Mouse (Mus musculus) thymus, postnatal 10 days (tissue): ENCODE data around the gene Sptb.

Experiments
- DNase-seq, 2 experiments: peaks; one replicate each; pipeline ENCODE4 v3.0.0; 2021; ENCODE audit warnings: low spot score in 2 of 2

Gene Sptb

GRCm38 (mm10) chr12:76673794-76674222 is 36.5 kb downstream of the Sptb start:
- no peak for DNase-seq

- no peak for DNase-seq
These were observed 38.3 kb downstream of the Sptb start for GRCm38 (mm10) chr12:76672008-76672407.

- no peak for DNase-seq
These were observed 39.7 kb downstream of the Sptb start for GRCm38 (mm10) chr12:76670533-76671086.

- DNase-seq = no peak
These were observed 40.3 kb downstream of the Sptb start for GRCm38 (mm10) chr12:76669956-76670530.

- DNase-seq = no peak
These were observed 41.5 kb downstream of the Sptb start for GRCm38 (mm10) chr12:76668654-76669419.

GRCm38 (mm10) chr12:76651788-76652345 is 58.5 kb downstream of the Sptb start:
- DNase-seq = no peak

GRCm38 (mm10) chr12:76649708-76650687 is 60.3 kb downstream of the Sptb start:
- peak; percentile 9 to 66 for DNase-seq

GRCm38 (mm10) chr12:76645222-76646110 is 64.9 kb downstream of the Sptb start:
- no peak for DNase-seq

- no peak for DNase-seq
These were observed 66.7 kb downstream of the Sptb start for GRCm38 (mm10) chr12:76643679-76644078.

- no peak for DNase-seq
These were observed 67.7 kb downstream of the Sptb start for GRCm38 (mm10) chr12:76642616-76643015.

GRCm38 (mm10) chr12:76640620-76641019 is 69.7 kb downstream of the Sptb start:
- no peak for DNase-seq

GRCm38 (mm10) chr12:76634899-76635693 is 75.3 kb downstream of the Sptb start:
- no peak for DNase-seq

GRCm38 (mm10) chr12:76623374-76623773 is 87.0 kb downstream of the Sptb start:
- no peak for DNase-seq

- no peak for DNase-seq
These were observed 90.5 kb downstream of the Sptb start for GRCm38 (mm10) chr12:76619847-76620246.

- DNase-seq = no peak
These were observed 92.2 kb downstream of the Sptb start for GRCm38 (mm10) chr12:76618175-76618574.

GRCm38 (mm10) chr12:76615580-76615937 is 94.8 kb downstream of the Sptb start:
- no peak for DNase-seq

- DNase-seq = no peak
These were observed 95.3 kb downstream of the Sptb start for GRCm38 (mm10) chr12:76614868-76615579.

- no peak for DNase-seq
These were observed 97.7 kb downstream of the Sptb start for GRCm38 (mm10) chr12:76612621-76613020.

- no peak for DNase-seq
These were observed 101.3 kb downstream of the Sptb start for GRCm38 (mm10) chr12:76608997-76609565.
